Mouse (Mus musculus) adrenal gland, postnatal 10 days (tissue): ENCODE measurements around the gene Ntrk2. TPM values are rescaled to one million over a fixed set of nuclear protein-coding genes. Genes with fewer than 3 reads are reported as not detected.

Source experiments
- DNase-seq: peaks from one replicate; pipeline ENCODE4 v3.0.0; 2021; ENCODE audit warnings: mixed read lengths
- total RNA-seq, 2 experiments: library from RNA; stranded (reverse); gene quantifications; 2 replicates each; pipeline ENCODE4 v1.2.3; 2021

Ntrk2 gene
- total RNA-seq, 2 experiments from 2014 or later = 13.1 to 17.8 TPM

DNA sequence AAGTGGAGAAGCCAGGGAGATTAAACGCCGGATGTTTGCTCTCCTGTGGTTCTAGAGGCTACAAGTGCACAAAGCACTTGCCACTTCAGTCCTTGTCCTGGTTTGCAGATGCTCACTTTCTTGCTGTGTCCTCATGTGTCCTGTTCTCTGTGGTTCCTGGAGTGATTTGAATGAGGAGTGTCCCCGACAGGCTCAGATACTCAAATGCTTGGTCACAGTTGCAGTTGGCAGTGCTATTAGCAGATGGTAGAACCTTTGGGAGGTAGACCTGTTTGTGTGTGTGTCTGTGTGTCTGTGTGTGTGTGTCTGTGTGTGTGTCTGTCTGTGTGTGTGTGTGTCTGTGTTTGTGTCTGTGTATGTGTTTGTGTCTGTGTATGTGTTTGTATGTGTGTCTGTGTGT lies 160.1 kb downstream of the Ntrk2 start:
- no peak for DNase-seq

DNA sequence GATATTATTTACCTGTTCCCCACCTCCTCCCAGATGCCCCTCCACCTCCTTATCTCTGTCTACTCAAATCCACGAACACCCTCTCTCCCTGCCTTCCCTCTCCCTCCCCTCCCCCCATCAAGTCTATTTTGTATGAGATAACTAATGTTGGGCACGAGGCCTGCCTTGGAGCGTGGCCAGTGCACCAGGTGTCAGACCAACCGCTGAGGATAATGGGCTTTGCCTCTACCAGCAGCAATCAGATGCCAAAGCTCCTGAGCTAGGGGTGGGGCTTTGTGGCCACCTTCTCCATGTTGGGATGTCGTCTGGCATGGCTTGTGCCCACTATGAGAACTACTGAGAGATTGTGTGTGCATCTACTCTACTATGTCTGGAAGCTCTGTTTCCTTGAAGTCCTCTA lies 161.8 kb downstream of the Ntrk2 start:
- no peak for DNase-seq

DNA sequence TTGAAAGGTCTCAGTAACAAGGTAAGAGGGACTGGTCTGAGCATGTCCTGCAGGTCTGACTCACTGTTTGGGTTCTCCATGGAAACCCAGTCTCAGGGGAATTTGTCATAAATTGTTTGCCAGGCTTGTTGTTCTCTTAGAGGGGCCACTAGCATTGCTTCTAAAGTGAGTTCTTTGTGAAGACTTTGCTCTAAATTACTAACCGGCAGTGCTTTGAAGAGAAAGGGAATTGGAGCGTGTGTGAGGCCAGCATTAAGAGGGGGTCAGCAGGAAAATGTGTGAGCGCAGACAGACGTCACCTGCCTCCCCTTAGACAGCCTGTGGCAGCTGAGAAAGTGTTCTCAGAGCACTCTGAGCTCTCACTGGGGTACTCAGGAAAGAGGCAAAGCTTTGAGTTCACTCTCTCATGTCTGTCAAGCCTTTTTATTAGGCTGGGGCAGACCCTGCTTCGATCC lies 165.1 kb downstream of the Ntrk2 start:
- DNase-seq = no peak

DNA sequence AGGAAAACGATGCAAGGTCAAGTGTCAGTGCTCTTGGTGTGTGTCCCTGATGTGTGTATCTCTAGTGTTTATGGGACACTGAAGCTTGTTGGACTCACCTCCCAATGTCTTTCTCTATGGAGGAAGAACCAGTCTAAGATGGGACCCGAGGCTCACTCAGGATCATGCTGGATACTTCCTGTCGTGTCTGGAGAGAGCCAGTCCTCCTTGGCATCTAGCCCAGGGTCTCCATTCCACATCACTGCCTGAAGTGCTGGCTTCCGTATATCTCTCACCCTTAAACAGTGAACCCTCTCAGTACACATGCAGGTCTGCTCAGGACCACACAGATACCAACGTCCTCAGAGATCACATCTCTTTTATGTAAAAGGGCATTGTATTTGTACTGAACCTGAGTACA lies 166.1 kb downstream of the Ntrk2 start:
- DNase-seq = no peak

- DNase-seq = no peak
Measured at GRCm38 (mm10) chr13:58996447-58996846, 190.1 kb downstream of the Ntrk2 start.

GRCm38 (mm10) chr13:58997763-58998162 lies 191.4 kb downstream of the Ntrk2 start:
- DNase-seq = no peak

DNA sequence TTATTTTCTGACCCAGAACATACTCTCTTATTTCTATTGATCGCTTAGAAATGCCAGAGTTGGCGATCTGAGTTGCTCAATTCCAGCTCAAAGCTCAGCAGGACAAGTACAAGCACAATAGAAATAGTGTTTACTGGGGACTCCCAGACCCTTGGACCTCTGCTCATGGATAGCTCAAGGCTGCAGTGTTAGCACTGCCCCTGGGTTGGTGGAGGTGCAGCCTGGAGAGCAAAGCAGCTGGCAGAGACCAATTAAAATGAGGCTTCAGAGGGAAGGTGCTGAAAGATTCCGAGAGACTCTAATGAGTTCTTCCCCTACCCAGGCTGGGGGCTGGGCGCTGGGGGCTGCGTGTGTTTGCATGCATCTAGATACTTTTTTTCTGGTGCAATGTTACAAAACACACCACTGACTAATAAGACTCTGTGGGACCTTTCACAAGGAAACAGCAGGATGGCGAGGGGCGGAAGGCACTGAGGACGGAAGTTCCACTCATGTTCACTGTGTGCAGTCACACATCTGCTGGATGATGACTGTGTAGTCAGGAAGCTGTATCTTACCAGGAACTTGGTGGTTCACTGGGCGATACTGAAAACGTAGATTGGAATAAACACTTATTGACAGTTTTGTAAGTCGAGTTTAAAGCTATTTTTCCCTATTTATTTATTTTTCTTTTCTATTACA lies 193.1 kb downstream of the Ntrk2 start:
- DNase-seq = no peak

DNA sequence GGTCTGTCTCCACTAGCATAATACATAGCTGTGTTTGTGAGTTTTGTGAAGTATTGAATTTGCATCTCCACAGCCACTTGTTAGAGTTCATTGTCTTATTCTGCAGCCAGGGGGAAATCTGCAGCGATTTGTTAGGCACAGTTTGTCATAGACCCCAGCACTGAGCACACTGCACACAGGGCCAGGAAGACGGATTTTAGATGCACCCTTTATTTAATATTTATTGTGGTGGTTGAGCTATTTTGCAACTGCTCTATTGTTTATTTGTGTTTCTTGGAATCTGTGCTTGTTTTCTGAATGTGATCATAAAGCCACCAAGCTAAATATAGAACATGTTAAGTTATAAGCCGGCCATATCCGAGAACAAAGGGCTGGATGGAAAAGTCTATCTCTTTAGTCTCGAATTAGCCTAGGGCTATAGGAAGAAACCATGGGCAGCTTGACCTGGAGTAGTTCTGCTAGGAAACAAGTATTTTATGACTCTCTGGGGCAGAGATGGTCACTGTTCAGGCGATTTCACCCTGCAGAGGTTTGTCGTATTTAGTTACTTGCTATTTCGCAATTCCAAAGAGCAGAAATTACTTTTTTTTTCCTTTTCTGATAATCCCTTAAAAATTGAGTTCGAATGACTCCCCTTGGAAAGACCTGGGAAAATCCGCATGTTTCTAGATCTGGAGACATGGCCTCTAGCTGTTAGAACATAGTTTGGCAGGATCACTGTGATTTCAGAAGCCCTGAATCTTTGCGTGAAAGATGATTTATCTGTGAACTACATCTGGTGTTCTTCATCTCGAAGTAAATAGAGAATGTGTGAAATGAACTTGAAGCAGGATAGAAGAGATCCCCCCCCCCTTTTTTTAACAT lies 196.8 kb downstream of the Ntrk2 start:
- DNase-seq = no peak

- peak; percentile 36 for DNase-seq
Measured at GRCm38 (mm10) chr13:59003807-59004173, 197.4 kb downstream of the Ntrk2 start.

- no peak for DNase-seq
Measured at GRCm38 (mm10) chr13:59004579-59004978, 198.2 kb downstream of the Ntrk2 start.

DNA sequence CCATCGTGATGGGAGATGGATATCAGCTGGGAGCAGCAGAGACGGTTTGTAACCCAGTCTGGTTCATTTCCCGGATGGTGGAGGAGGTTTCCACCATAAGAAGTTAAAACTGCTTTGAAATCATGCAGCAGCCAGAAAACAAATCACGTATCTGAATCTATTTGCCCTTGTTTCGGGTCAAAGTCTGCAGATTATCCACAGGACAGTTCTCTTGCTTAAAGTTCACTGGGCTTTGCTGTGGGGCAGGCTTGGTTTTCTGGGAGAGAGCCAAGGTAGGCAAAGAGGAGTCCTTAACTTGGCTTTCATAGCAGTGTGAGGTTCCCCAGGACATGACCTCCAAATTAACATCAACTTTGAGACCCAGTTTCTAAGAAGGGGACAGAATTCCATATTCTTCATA lies 203.5 kb downstream of the Ntrk2 start:
- no peak for DNase-seq

DNA sequence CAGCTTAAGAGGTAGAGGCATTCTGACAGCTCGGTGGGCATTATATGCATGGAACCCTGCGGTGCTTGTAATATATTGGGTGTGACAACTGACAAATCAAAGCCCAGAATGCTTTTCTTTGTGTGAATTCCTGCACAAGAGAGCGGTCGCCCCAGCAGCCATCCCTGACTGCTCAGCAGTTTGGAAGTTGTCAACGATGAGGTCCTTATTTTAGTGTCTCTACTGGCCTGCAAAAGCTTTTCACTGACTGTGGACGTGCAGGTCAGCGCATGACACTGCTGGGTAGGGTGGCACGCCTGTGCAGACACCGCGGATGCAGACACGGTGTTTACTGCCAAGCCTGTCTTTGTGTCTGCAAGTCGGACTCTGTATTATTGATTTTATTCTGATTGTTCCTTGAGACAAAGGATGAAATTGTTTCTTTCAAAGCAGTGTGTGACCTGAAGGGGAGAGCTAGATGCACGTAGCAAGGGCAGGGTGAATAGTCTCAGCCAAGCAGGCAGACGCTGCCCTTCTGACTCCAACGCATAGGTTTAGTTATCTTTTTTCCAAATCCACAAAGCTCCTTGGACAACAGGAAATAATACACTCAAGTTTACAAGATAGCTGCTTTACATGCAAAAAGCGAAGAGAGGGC lies 204.6 kb downstream of the Ntrk2 start:
- DNase-seq = no peak

DNA sequence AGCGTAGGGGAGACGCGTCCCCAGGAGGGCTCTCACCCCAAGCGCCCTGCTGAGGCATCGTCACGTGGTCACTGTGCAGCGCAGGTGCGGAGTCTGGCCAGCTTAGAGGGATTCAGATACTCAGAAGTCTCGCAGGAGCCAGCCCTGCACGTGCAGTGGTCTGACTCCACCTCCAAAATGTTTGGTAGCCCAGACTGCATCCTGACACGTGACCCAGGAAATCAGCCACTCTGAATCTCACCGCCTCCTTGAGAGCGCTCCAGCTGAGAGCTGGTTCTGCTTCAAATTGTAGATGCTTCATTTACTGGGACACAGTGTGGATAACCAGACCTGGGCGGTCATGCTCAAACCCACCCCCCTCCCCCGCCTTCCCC lies 205.1 kb downstream of the Ntrk2 start:
- peak; percentile 72 for DNase-seq

DNA sequence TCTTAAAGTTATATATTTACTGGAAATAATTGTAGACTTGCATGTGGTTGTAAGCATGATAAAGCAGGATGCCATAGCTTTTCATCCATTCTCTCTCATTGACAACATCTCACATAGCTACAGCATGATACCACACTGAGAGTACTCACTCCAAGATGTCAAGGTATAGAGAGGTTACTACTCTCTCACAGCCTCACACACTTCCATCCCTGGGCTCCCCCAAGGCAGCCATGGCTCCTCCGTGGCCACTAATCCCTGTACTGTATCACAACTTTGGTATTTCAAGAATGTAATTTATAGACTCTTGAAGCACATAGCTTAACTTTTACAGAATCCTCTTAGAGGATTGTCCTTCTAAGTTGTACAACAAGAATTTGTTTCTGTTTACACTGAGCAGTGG lies 209.0 kb downstream of the Ntrk2 start:
- no peak for DNase-seq

GRCm38 (mm10) chr13:59017121-59017520 lies 210.8 kb downstream of the Ntrk2 start:
- no peak for DNase-seq

DNA sequence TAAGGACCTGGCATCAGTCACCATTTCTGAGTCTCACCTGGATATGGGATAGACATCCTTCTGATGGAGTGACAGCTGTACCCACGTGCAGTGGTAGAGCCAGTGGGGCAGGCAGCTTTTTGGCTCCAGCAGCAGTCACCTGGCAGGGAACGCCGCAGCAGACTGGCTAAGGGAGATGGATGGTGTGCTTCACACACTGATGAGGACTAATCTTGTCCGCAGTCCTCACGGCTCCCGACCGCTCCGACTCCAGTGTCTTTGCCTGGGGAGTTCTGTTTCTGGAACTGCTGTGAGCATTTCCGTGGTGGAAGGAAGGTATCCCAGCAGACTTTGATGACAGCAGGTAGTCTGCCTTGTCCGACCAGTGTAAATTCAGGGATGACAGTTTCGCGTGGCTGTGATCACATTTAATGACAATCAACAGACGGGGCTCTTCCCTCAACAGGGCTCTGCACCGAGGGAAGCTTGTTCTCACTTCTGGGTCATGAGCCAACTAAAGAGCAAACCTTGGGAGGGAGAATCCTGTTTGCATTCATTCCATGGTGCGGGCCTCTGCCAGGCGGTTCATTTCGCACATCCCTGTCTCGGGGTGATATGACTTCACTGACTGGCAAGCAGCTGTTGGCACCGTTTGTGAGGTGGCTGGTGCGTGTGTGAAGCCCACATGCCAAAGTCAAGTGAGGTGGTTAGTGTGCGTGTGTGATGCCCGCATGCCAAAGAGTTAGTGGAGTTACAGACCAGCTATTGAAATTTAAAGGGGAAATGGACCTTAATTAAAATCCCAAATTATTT lies 216.1 kb downstream of the Ntrk2 start:
- DNase-seq = no peak

- DNase-seq = no peak
Measured at GRCm38 (mm10) chr13:59025653-59026052, 219.3 kb downstream of the Ntrk2 start.

- no peak for DNase-seq
Measured at GRCm38 (mm10) chr13:59027436-59027835, 221.1 kb downstream of the Ntrk2 start.

DNA sequence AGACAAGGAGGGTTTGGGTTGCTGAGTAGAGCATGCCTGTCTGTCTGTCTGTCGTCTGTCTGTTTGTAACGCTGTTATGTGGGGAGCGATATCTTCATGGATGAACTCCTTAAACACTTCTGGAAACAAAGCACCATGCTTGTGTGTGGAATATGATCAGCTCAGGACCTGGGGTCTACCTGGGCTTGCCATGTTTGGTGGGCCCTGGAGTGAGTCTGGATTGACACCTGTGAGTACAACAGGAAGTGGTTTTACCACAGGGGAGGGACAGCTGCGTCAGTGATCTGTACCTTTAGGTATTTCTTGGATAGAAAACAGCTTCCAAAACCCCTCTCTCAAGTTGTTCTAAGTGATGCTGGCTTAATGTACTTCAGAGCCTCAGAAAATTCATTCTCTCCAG lies 222.2 kb downstream of the Ntrk2 start:
- DNase-seq = no peak

DNA sequence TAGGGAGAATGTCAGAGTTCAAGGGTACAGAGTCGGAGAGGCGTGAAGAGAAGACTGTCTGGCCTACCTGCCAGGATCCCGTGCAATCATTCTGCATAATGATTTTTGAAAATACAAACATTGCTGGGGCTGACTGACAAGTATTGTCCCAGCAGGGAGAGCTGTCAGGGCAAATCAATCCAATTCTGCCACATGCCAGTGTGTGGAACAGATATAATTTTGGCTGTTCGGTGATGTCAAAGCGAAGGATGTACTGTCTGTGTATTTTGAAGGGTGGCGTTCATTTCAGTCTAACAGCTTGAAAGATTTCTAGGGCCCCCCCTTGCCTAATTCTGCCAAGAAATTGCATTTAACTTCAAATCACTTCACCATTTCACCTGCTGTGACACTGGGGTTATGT lies 224.2 kb downstream of the Ntrk2 start:
- no peak for DNase-seq

- DNase-seq = no peak
Measured at GRCm38 (mm10) chr13:59040156-59040915, 234.0 kb downstream of the Ntrk2 start.
